Mouse (Mus musculus): ENCODE data around the gene Pprc1.

The Pprc1 gene

DNA sequence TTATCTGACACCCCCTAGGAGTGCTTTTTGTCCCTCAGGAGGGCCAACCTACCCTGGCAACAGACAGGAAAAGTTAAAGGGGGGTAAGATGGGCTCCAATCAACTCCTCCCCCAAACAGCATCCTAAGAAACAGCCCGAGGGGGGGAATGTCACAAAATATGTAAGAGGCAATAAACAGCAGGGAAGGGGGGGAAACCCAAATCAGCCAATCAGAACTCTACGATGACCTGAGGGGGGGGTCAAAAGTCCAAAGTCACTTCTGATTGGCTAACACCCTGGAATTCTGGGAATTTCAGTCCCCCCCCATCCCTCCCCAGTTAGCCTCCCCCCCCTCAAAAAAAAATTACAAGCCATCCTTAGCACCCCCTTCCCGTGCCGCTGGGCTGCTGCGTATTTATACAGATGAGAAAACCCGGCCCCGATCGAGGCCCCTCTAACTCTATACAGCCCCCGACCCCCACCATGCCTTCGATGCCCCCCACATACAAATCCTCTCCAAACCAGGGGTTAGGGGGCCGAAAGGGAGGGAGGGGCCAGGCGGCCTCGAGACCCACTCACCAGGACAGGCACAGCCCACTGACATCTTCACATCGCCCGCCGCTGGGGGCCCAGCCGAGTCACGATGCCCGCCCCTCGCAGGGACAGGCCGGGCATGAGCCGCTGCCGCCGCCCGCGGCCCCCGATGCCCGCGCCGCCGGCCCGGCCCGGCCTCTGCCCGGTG lies at the start of gene Pprc1:
Gene Pprc1, plus strand, starts transcription at position 616 of the 722 bp plus-strand sequence.
- DNase-seq (ENCODE audit: low spot score) = no peak

DNA sequence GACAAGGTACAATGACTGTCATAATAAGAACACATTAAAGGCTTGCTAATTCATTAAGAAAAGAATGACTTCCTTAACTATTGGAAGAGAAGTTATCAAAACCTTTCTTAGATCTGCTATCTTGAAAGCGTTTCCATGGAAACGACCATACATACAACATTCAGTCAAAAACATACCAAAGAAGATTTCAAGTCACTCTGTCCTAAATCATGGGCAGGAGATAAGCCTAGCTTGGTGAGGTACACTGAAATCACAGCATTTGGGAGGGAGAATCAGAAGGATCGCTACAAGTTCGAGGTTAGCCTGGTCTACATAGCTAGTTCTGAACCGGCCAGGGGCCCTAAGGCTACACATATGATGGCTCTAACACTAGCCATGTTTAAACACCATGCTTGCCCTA lies 47.3 kb upstream of the Pprc1 start:
- DNase-seq (ENCODE audit: low spot score) = no peak

DNA sequence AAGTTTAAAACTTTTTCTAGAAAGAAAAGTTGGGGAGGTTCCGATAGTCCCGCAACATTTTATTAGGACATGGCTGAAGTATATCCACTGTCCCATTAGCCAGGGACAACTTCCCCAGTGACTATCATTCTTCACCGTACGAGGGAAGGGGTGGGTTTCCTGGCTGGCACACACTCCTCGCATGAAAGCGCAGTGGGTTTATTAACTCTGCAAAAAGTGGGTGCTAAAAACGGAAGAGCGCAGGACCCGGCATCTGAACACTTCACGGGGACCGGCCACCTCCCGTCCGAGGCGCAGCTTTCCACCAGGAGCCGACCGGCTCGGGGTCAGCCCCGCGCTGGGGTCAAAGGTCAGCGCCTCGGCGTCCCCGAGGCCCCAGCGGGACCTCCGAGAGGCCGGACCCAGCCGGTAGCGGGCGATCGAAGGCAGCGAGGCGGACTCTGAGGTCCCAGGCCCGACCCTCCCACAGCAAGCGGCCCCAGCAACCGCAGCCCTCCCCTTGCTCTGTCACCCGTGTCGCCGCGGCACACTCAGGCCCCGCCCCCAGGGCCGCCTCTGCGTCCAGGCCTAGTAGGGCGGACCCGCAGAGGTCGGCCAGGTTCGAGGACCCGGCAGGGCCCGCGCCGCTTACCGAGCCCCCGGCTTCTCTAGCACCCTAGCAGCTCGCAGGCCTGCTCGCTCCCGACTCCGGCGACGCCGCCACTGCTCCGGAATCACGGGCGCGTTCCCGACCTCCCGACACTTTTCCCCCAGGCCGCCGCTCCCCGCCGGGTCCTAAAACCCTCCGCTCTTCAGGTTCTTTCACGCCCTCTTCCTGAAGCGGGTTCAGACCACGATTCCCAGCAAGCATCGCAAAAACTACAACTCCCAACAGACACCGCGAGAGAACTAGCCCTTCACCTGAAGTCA lies 46.6 kb upstream of the Pprc1 start, which contains the start of gene Armh3:
Gene Armh3, minus strand, starts transcription at position 704 of the 909 bp plus-strand sequence.
- DNase-seq (ENCODE audit: low spot score) = peak; percentile 87

DNA sequence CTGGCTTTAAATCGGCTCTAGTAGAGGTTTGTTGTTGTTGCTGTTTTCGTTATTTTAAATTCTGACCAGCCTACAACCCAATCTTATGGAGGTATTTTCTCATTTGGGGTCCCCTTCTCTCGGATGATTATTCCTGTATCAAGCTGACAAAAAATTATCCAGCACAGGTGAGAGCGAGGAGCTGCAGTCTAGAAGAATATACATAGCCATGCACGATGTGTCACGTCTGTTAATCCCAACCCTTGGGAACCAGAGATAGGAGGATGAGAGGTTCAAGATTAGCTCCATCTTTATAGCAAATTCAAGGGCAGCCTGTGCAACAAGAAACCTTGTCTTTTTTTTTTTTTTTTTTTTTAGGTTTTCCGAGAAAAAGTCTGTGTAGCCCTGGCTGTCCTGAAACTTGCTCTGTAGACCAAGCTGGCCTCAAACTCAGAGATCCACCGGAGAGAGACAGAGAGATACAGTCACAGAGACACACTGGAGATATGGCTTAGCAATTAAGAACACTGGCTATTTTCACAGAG lies 45.9 kb upstream of the Pprc1 start:
- no peak for DNase-seq (ENCODE audit: low spot score)

DNA sequence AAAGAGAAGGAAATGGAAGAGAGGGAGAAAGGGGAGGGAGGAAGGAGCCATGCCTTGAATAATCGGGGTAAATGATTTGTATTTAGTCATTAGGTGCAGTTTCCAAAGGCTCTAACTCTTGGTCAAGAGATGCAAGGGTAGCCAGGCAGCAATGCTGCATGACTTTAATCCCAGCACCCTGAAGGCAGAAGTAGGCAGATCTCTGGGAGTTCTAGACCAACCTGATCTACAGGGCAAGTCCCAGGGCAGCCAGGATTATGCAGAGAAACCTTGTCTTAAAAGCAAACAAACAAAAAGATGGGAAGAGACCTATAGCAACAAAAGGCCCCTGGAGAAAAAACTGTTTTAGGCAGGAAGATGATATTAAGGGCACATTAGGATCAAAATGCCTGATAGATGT lies 45.3 kb upstream of the Pprc1 start:
- no peak for DNase-seq (ENCODE audit: low spot score)

DNA sequence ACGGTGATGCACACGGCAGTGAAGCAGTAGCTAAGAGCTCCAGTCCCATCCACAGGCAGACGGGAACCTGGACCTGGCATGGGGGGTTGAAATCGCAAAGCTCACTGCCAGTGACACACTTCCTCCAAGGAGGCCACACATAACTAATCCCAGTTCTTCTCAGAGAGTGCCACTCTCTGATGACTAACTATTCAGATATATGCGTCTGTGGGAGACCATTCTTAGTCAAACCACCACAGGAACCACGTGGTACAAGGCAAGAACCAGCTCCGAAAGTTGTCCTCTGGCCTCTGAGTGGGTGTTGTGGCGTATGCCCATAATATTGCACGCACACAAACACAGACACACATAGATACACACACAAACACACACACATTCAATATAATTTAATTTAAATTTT lies 42.4 kb upstream of the Pprc1 start:
- no peak for DNase-seq (ENCODE audit: low spot score)

DNA sequence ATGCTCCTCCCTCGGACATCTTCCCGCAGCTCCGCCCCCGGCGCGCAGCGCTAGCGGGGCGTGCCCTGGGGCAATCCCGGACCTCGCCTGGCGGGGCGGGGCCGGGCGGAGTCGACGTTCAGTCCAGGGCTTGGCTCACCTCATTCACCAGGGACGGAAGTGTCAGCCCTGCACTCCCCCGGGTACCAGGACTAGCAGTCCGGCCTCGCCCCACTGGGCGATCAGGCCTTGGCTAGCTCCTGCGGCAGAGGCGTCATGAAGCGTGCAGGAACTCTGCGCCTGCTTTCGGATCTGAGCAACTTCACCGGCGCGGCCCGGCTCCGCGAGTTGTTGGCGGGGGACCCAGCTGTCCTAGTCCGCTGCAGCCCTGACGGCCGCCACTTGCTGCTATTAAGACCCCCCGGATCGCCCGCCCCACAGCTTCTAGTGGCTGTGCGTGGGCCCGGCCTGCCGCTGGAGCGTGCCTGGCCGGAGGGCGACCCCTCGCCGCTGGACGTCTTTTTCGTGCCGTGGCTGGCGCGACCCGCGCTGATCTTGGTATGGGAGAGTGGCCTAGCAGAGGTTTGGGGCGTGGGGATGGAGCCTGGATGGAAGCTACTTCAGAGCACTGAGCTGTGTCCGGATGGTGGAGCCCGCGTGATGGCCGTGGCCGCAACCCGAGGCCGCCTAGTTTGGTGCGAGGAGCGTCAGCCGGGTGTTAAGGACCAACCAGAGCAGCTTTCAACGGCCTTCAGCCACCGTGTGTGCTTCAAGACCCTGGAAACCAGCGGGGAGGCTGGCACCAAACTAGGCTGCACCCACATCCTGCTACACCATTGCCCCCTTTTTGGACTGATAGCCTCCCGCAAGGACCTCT lies 41.1 kb upstream of the Pprc1 start, which contains the start of gene Hps6:
Gene Hps6, plus strand, starts transcription at position 138 of the 856 bp plus-strand sequence.
- DNase-seq (ENCODE audit: low spot score) = peak; percentile 87

DNA sequence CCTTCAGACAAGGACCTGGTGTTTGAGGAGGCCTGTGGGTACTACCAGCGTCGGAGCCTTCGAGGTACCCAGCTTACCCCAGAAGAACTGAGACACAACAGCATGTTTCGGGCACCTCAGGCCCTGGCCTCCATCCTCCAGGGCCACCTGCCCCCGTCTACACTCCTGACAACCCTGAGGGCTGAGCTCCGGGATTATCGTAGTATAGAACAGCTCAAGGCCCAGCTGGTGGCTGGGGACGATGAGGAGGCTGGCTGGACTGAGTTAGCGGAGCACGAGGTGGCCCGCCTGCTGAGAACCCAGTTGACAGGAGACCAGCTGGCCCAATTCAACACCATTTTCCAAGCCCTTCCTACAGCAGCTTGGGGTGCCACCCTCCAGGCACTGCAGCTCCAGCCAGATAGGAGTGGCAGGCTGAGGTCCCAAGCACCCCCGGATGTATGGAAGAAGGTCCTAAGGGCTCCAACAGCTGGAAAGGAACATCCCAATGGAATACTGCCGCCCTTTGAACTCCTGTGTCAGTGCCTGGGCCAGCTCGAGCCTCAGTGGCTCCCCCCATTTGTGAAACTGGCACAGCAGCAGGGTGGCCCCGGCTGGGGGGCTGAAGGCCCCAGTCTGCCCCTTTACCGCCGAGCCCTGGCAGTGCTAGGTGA lies 39.7 kb upstream of the Pprc1 start:
- no peak for DNase-seq (ENCODE audit: low spot score)

DNA sequence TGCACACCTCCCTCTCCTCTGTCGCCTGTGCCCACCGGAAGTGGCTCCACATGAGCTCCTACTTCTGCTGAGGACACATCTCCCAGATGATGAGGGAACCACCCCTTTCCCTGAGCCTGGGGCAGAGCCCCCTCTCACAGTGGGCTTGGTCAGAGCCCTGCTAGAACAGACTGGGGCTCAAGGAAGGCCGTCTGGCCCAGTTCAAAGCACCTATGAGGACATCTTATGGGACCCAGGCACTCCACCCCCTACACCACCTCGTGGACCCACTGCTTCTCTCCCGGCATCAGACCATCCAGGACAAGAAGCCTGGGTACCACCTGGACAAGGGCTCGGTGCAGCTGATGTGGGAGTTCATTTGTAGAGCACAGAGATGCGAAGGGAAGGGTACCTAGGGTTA lies 39.0 kb upstream of the Pprc1 start:
- no peak for DNase-seq (ENCODE audit: low spot score)

DNA sequence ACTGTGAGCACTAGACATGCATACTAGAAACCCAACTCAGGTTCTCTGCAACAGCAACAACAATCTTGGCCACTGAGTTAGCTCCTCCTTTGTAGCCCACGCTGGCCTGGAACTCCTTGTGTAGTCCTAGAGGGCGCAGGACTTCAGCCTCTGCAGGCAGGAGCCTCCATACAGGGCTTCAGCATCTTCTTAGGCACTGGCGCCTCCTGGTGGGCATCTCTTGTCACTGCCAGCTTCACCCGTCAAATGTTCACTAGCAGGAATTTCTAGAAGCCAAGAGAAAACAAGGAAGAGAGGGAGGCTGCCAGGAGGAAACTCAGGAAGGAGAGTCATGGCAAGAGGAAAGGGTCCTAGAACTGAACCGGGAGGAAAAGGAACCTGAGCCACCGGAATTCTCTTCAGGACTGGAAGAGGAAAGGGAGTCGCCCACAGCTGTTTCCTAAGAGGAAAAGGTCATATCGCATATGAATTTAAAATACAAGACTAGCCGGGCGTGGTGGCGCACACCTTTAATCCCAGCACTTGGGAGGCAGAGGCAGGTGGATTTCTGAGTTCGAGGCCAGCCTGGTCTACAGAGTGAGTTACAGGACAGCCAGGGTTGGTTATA lies 30.0 kb upstream of the Pprc1 start:
- peak; percentile 76 for DNase-seq (ENCODE audit: low spot score)

DNA sequence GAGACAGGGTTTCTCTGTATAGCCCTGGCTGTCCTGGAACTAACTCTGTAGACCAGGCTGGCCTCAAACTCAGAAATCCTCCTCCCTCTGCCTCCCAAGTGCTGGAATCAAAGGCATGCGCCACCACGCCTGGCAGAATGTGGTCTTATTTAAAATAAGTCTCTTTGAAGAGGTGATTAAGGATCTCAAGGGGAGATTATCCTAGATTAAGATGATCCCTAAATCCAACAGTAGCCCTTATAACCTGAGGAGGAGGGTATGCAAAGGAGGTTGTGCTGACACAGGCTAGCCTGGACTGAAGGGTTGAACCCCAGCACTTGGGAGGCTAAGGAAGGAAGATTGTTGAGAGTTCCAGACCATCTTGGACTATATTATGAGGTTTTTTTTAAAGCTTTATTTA lies 28.7 kb upstream of the Pprc1 start:
- no peak for DNase-seq (ENCODE audit: low spot score)

DNA sequence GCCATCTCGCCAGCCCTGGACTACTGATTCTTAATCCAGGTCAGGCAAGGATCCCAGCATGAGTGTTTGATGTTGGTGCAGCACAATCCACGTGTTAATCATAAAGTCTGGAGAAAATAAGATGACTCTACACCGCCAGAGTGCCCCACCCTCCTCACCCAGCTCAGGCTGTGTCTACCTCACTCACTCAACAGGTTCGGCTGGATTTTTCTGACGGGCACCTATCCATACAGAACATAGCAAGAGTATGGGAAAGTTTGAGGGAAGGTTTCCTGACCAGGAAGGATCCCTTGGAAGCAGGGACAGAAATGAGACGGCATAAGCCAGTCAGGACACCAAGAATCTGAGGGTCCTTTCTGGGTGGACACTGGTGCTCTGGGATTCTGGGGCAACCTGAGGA lies 19.7 kb upstream of the Pprc1 start:
- no peak for DNase-seq (ENCODE audit: low spot score)

DNA sequence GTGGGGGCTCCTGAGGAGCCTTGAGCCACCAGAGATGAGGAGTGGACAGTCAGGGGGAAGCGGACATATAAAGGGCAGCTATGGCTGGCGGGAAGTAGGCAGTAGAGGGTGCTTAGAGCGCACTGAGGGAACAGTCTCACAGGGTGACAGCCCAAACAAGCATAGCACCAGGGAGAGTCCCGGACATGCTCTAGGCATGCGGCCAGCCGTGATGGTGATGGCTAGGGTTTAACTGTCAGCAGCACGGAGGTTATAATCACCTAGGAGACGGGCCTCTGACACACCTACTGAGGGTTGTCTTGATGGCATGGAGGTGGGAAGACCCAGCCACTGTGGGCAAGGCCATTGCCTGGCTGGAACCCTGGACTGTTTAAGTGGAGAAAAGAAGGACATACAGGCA lies 18.1 kb upstream of the Pprc1 start:
- no peak for DNase-seq (ENCODE audit: low spot score)

DNA sequence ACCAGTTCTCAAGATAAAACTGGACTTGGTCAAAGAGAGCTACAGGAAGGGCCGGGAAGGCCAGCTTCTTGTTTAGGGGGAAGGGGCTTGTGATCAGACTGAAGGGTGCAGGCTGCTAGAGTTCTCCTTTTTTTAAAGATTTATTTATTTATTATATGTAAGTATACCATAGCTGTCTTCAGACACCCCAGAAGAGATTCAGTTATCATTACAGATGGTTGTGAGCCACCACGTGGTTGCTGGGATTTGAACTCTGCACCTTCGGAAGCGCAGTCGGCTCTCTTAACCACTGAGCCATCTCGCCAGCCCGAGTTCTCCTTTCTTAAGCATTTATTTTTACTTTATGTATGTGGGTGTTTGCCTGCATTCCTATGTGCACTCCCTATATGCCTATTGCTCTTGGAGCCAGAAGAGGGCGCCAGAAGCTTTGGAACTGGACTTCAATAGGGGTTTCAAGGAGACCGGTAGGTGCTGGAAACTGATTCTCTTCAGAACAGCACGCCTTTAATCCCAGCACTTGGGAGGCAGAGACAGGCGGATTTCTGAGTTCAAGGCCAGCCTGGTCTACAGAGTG lies 15.9 kb upstream of the Pprc1 start:
- DNase-seq (ENCODE audit: low spot score) = no peak

DNA sequence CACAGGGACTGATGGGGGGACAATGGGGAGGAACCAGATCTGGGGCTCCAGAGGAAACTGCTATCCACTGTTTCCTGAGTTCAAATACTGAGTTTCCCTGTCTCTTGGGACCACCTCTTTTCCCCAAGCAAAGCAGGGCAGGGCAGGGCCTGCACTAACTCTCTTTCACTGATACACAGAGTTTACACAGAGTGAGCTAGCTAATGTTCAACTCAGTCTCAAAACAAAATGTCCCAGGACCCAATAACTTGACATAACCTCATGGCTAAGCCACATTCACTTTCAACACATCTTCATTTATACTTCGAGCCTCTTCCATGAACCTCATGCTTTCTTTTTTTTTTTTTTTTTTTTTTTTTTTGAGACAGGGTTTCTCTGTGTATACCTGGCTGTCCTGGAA lies 15.0 kb upstream of the Pprc1 start:
- no peak for DNase-seq (ENCODE audit: low spot score)

DNA sequence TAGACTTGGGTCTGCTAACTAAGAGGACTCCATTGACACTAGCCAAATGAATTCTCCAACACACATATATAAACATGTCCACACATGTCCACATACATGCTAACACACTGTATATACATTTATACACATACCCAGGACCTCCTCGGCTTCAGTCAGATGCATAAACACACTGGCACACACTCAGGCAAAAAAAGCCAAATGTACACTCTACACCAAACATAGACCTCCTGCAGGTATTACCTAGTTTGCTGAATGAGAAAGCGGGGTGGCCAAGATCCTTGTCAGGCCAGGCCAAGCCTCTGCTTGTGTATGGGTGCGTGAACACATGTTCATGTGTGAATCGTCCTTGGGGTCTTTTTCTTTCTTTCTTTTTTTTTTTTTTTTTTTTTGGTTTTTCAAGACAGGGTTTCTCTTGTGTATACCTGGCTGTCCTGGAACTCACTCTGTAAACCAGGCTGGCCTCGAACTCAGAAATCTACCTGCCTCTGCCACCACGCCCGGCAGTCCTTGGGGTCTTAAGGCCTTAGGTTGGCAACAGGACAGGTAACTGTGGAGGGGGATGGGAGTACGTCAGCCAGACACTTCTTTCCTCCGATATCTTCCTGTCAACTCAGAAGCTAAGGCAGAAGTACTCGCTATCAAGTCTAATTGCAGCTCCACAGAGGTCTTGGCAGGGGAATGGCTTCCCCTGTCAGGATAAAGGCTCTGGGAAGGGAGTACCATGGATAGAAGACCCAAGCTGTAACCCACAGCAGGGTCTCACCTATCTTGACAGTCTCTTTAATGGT lies 14.3 kb upstream of the Pprc1 start:
- DNase-seq (ENCODE audit: low spot score) = no peak

DNA sequence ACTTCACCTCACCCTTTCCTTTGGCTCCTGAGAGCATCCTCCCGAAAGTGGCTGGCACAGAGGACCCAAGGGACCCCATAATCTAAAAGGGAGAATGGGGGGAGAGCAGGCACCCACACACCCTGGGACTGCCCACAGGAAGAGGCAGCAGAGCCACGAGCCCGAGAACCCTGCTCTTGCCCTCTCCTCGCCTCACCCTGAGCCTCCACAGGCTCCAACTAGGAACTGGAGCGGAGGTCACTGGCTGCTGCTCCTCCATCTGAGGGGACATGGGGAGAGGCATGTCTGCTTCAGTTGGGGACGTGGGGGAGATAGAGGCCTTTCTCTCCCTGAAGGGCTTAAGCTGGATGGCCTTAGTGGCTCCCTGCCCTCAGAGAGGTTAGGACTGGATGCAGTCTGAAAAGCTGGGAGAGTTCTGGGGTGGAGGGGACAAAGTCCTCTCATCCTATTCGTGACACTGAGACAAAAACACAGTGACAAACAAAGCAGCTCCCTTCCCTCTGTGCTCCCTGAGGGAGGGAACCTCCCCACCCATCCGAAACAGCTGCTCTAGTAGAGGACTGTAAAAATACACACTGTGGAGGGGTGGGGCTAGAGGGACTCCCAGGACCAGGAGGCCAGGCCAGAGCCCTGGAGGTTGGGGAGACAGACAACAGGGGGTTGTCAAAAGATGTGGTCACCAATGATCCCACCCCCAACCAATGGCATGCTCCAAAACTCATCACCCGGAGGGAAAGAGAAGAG lies 12.8 kb upstream of the Pprc1 start:
- DNase-seq (ENCODE audit: low spot score) = no peak

DNA sequence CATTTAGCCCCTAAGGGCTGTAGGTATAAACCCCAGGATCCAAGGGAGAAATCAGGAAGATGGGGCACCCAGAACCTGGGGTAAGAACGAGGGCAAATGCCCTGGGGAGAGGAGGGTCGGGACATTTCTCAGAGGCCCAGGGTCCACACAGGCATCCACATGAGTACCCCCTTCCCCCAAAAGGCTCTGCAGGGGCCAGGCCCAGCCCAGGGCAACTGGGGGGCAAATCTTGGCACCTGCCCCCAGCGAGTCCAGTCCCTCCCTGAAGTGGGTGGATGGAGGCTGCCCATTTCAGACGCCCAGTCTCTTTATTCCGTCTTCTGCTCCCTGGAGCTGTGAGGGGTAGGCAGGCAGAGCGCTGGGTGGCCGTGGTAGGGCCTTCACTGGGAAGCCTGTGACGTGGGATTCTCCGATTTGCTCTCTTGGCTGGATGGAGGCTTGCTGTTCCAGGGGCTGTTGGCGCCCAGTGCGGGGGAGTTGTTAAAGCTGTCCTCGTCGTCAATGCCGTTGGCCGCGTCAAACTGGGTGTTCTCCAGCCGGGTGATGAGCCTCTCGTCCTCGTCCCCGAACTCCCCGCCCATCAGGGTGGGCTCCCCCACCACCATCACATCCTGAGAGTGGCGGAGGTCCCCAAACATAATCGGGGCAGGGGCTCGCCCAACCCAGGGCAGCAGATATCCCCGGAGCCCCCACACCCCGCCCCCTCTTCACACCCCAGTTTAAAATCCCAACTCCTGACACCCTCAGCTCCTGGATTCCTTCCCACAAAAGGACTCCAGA lies 11.8 kb upstream of the Pprc1 start:
- DNase-seq (ENCODE audit: low spot score) = no peak

All from ovary, adult 18-20 months (tissue).